Mouse (Mus musculus) CD4-positive naive resting alpha-beta T cell, adult 57 days (primary cell): ENCODE data around the gene Prkrip1. TPM values are rescaled to one million over a fixed set of nuclear protein-coding genes. Genes with fewer than 3 reads are reported as not detected.

Experiments used
- total RNA-seq: library from RNA; stranded (reverse); gene quantifications from one replicate; pipeline ENCODE4 v1.2.4, GENCODE M21; 2023

Prkrip1 gene
- 30.5 TPM for total RNA-seq

GRCm38 (mm10) chr5:136198474-136199391 lies at the start of gene Prkrip1:
Prkrip1 (minus strand) TSS chr5:136198963.

GRCm38 (mm10) chr5:136246452-136246838 lies 47.7 kb upstream of the Prkrip1 start, which contains the start of gene Sh2b2:
Sh2b2 (minus strand) TSS chr5:136246556.

GRCm38 (mm10) chr5:136170512-136171362 lies 28.0 kb downstream of the Prkrip1 start, which contains the start of gene Orai2:
Orai2 (minus strand) TSS chr5:136170713.

GRCm38 (mm10) chr5:136135571-136136291 lies 63.0 kb downstream of the Prkrip1 start, which contains the start of the genes Lrwd1 and Alkbh4:
Lrwd1 (minus strand) TSS chr5:136136074.
Alkbh4 (plus strand) TSS chr5:136136146.

Other genes starting within 250 kb of the Prkrip1 start
- not detected for gene Ssc4d, start 224.4 kb downstream of the Prkrip1 start, total RNA-seq
- gene Zp3, start 218.9 kb downstream of the Prkrip1 start, total RNA-seq, result not detected
- 31.4 TPM for gene Dtx2, start 204.2 kb downstream of the Prkrip1 start, total RNA-seq
- gene Upk3b, start 160.5 kb downstream of the Prkrip1 start, total RNA-seq, result 4.7 TPM
- not detected for gene Upk3bl, start 144.5 kb downstream of the Prkrip1 start, total RNA-seq
- gene Rasa4, start 115.0 kb downstream of the Prkrip1 start, total RNA-seq, result 5.8 TPM
- 62.0 TPM for gene Polr2j, start 82.3 kb downstream of the Prkrip1 start, total RNA-seq
- 42.5 TPM for gene Lrwd1, start 62.9 kb downstream of the Prkrip1 start, total RNA-seq
- 28.5 TPM for gene Alkbh4, start 62.8 kb downstream of the Prkrip1 start, total RNA-seq
- 207 TPM for gene Orai2, start 28.2 kb downstream of the Prkrip1 start, total RNA-seq
- 0.56 TPM for gene Sh2b2, start 47.6 kb upstream of the Prkrip1 start, total RNA-seq